Mouse (Mus musculus) hindbrain, embryonic 14.5 days (tissue): Measurements from ENCODE around the gene Cacfd1. TPM values are rescaled to one million over a fixed set of nuclear protein-coding genes. Genes with fewer than 3 reads are reported as not detected.
A peak's percentile ranks its signal among the peaks of the same experiment; 100 is the strongest.

Source experiments
- ATAC-seq: fragments of 200-750 bp; cut with Nextera tagmentation; 2 replicates; pipeline ENCODE4 v1.8.0; 2017; ENCODE audit warnings: moderate number of reproducible peaks, mild to moderate bottlenecking, moderate TSS enrichment, moderate library complexity; ENCODE audit not compliant: low FRiP score
- DNase-seq: peaks from one replicate; pipeline ENCODE4 v3.0.0-alpha.2; 2015; ENCODE audit warnings: low spot score
- H3K27ac ChIP-seq: fragments of 300-500 bp; sonication (generic); 2 replicates; pipeline ENCODE4 v1.5.1; 2014; ENCODE audit warnings: mild to moderate bottlenecking, moderate library complexity
- H3K27me3 ChIP-seq: fragments of 300-500 bp; sonication (generic); 2 replicates; pipeline ENCODE4 v1.6.1; 2014; ENCODE audit warnings: mild to moderate bottlenecking, low read length, mixed read lengths; ENCODE audit not compliant: control insufficient read depth, insufficient read depth
- H3K36me3 ChIP-seq: fragments of 300-500 bp; sonication (generic); replicated peaks from 2 replicates; pipeline ENCODE4 v1.6.1; 2014; ENCODE audit not compliant: control insufficient read depth, insufficient read depth
- H3K4me1 ChIP-seq: fragments of 300-500 bp; sonication (generic); replicated peaks from 2 replicates; pipeline ENCODE4 v1.6.1; 2014; ENCODE audit warnings: antibody characterized with exemption, low read length, mixed read lengths; ENCODE audit not compliant: control insufficient read depth, insufficient read depth
- H3K4me2 ChIP-seq: fragments of 300-500 bp; sonication (generic); replicated peaks from 2 replicates; pipeline ENCODE4 v1.6.1; 2014; ENCODE audit warnings: mild to moderate bottlenecking, moderate library complexity
- H3K4me3 ChIP-seq: fragments of 300-500 bp; sonication (generic); replicated peaks from 2 replicates; pipeline ENCODE4 v1.5.1; 2014; ENCODE audit warnings: mild to moderate bottlenecking, low read length
- H3K9ac ChIP-seq: fragments of 300-500 bp; sonication (generic); 2 replicates; pipeline ENCODE4 v1.6.1; 2014
- H3K9me3 ChIP-seq: fragments of 300-500 bp; sonication (generic); 2 replicates; pipeline ENCODE4 v1.6.1; 2016; ENCODE audit warnings: low read length; ENCODE audit not compliant: control insufficient read depth
- WGBS: fragments of 180-500 bp; shearing (Covaris S2); extraction: QIAGEN DNeasy Blood & Tissue Kit; methylation state at CpG from one replicate; pipeline ENCODE4 v1.1.7; 2014; 5-methylcytosine and 5-hydroxymethylcytosine counted together
- polyA plus RNA-seq: library from polyadenylated mRNA; unstranded; fragments of >200 nt; fragmentation: Nextera tagmentation; extraction: Ambion mirVana; gene quantifications from 2 replicates; pipeline ENCODE4 v1.2.1, GENCODE M21; 2014

Gene Cacfd1
- polyA plus RNA-seq, 1 experiment from 2014 or later: 83.7 TPM

DNA sequence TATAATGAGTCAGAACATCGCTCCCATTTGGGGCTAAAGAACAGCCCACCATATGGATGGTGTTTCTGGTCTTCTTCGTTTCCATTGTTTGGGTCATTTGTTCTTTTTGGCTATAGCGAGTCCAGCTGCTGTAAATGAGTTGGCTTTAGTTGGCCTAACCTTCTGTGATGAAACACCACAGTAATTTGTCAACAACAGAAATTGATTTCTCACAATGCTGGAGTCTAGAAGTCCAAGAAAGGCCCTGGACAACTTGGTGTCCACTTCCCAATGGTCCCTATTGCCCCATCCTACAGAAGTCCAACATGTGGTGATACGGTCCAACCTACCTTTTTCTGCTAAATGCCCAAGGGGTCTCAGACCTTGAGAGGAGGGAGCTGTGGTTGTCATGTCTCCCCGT, 25.1 kb upstream of the Cacfd1 start:
- no peak overlapping the region for H3K9ac ChIP-seq
- H3K4me2 ChIP-seq: no peak overlapping the region
- H3K27me3 ChIP-seq: no peaks in the 10 kb centered on the region
- no peaks in the 10 kb centered on the region for H3K4me1 ChIP-seq
- H3K4me3 ChIP-seq: no peak overlapping the region
- DNase-seq (no peak), ATAC-seq (no peak)
- H3K27ac ChIP-seq: no peak overlapping the region
- no peaks in the 10 kb centered on the region for H3K9me3 ChIP-seq
- WGBS: 91% methylated on average over 5 of the region's 5 CpGs
- H3K36me3 ChIP-seq: no peaks in the 10 kb centered on the region

DNA sequence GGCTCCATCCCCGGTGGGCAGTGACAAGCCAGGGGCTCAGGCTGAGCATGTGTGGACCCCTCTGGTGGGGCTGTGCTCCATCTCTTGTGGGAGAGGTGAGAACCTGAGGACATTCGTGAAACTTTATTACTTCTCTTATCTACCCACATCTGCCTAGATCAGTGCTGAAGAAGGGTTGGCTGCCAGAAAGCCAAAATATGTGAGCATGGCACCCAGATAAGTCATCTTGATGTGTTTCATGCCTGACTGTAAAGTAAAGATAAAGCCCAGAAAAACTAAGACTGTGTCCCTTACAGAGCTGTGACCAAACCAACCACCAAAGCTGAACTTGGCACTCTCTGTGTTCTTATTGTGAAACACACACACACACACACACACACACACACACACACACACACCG, 15.8 kb upstream of the Cacfd1 start:
- H3K4me3 ChIP-seq: no peak overlapping the region
- no peaks in the 10 kb centered on the region for H3K9me3 ChIP-seq
- H3K9ac ChIP-seq: no peak overlapping the region
- ATAC-seq (no peak), DNase-seq (no peak)
- no peaks in the 10 kb centered on the region for H3K4me1 ChIP-seq
- H3K4me2 ChIP-seq: no peak overlapping the region
- H3K27ac ChIP-seq: no peak overlapping the region
- 85% methylated on average over 3 of the region's 3 CpGs for WGBS
- no peaks in the 10 kb centered on the region for H3K27me3 ChIP-seq
- no peaks in the 10 kb centered on the region for H3K36me3 ChIP-seq

DNA sequence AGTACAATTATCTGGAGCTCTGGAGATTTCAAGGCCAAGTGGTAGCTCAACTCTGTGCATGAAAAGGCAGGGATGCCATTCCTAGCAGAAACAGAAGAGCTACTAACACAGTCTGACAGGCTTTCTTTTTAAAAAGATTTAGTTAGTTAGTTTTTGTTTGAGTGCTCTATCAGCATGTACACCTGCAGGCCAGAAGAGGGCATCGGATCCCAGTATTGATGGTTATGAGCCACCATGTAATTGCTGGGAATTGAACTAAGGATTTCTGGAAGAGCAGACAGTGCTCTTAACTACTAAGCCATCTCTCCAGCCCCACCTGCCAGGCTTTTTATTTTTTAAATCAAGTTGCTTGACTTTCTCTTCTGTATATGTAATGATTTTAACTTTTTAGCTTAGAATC, 12.2 kb upstream of the Cacfd1 start:
- Histone ChIP-seq H3K4me3 (no peak overlapping the region), H3K4me1 (no peaks in the 10 kb centered on the region), H3K27ac (no peak overlapping the region), H3K36me3 (no peaks in the 10 kb centered on the region), H3K9ac (no peak overlapping the region), H3K4me2 (no peak overlapping the region), H3K27me3 (no peaks in the 10 kb centered on the region), H3K9me3 (no peaks in the 10 kb centered on the region)
- ATAC-seq (no peak), DNase-seq (no peak)
- WGBS: 74% methylated on average over 1 of the region's 1 CpGs

DNA sequence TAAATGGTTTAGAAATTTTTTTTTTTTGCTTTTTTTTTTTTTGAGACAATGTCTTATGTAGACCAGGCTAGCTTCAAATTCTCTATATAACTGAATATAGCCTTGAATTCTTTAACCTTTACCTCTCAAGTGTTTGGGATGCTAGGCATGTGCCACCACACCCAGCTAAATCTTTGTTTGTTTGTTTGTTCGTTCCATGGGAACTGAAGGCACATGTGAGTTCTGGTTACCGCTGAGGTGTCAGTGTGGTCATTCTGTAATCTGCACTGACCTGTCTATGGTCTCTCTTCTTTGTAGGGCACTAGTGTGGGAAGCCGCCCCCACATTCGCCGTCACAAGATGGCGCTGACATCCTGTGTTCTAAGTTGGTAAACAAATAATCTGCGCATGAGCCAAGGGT, 11.7 kb upstream of the Cacfd1 start:
- no peak for DNase-seq
- Histone ChIP-seq H3K36me3 (no peaks in the 10 kb centered on the region), H3K4me1 (no peaks in the 10 kb centered on the region), H3K27ac (no peak overlapping the region), H3K4me3 (no peak overlapping the region), H3K27me3 (no peaks in the 10 kb centered on the region), H3K9me3 (no peaks in the 10 kb centered on the region), H3K4me2 (no peak overlapping the region), H3K9ac (no peak overlapping the region)
- whole genome bisulfite sequencing: 92% methylated on average over 6 of the region's 7 CpGs
- no peak for ATAC-seq

DNA sequence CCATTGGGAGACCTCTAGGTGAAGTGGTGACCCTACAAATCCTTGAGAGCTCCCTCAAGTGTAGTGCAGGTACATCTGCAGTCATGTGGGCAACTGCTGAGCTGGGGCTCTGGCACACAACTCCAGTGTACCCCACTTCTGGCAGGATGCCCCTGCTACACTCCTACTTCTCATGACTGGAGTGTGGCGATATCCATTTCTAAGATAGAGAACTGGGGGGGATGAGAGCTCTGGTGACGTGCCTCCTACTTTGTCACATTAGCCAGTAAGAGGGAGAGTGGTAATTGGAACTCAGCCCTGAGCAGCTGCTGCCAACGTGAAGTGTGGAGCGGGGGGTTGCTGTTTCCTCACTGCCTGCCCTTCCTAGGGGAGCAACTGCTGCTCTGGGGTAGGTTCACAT, 3.5 kb upstream of the Cacfd1 start:
- Histone ChIP-seq H3K4me2 (no peak overlapping the region), H3K9ac (no peak overlapping the region), H3K4me3 (no peak overlapping the region), H3K27ac (no peak overlapping the region), H3K4me1 (peaks cover 17% of the 10 kb centered on the region), H3K9me3 (no peaks in the 10 kb centered on the region), H3K27me3 (no peaks in the 10 kb centered on the region), H3K36me3 (no peaks in the 10 kb centered on the region)
- DNase-seq (no peak), ATAC-seq (no peak)
- WGBS: 68% methylated on average over 4 of the region's 4 CpGs

DNA sequence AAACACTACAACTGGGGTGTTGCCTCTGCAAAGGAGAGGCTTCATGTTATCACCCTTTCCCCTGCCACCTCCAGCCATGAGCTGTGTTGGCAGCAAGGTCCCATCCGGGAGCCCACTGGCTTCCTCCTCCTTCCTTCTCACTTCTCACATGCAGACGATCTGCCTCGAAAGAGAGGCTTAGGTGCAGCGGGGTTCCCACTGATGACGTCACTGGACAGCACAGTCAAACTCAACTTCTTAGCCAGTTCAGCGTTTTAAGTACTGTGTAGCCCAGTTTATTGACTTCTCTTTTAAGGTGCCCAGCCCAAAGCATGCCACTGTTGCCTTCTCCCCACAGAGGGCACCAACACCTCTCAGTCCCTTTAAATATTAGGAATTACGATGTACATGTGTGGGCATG, 2.0 kb upstream of the Cacfd1 start:
- DNase-seq: no peak
- Histone ChIP-seq H3K4me3 (no peak overlapping the region), H3K9me3 (no peaks in the 10 kb centered on the region), H3K9ac (no peak overlapping the region), H3K27ac (no peak overlapping the region), H3K4me2 (no peak overlapping the region), H3K36me3 (no peaks in the 10 kb centered on the region), H3K27me3 (no peaks in the 10 kb centered on the region), H3K4me1 (peaks cover 20% of the 10 kb centered on the region)
- 82% methylated on average over 7 of the region's 7 CpGs for WGBS
- ATAC-seq: no peak

DNA sequence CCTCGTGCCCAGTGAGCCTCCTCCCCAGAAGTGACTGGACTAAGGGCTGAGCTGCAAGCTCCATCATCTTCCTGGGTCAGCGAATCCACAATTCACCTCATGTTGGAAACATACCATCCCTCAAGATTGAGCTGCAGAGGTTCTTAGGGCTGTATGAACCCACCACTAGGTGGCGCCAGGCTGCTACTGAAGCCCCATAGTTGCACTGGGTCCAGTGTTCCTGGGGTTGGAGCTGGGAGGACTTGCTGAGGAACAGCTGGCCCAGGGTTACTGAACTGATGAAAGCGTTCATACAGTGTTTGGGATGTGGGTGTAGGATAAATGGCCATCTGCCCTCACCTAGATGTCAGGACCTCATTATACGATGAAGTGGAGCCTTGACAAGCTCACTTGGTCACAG, 8.1 kb downstream of the Cacfd1 start:
- ATAC-seq: peak; percentile 68
- Histone ChIP-seq H3K36me3 (peaks cover 69% of the 10 kb centered on the region), H3K9ac (no peak overlapping the region), H3K9me3 (no peaks in the 10 kb centered on the region), H3K4me2 (no peak overlapping the region), H3K27ac (no peak overlapping the region), H3K4me3 (no peak overlapping the region), H3K27me3 (no peaks in the 10 kb centered on the region), H3K4me1 (no peaks in the 10 kb centered on the region)
- peak; percentile 70 for DNase-seq
- 51% methylated on average over 5 of the region's 5 CpGs for WGBS

DNA sequence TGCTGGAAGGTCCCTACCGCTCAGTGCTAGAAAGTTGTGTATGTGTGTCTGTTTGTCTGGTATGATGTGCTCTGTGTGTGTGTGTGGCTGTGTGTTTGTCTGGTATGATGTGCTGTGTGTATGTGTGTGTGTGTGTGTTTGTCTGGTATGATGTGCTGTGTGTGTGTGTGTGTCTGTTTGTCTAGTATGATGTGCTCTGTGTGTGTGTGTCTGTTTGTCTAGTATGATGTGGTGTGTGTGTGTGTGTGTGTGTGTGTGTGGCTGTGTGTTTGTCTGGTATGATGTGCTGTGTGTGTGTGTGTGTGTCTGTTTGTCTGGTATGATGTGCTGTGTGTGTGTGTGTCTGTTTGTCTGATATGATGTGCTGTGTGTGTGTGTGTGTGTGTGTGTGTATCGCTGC, 9.8 kb downstream of the Cacfd1 start:
- Histone ChIP-seq H3K27ac (no peak overlapping the region), H3K9ac (no peak overlapping the region), H3K9me3 (no peaks in the 10 kb centered on the region), H3K4me3 (no peak overlapping the region), H3K4me1 (no peaks in the 10 kb centered on the region), H3K27me3 (no peaks in the 10 kb centered on the region), H3K4me2 (no peak overlapping the region), H3K36me3 (peaks cover 55% of the 10 kb centered on the region)
- WGBS: 92% methylated on average over 2 of the region's 2 CpGs
- ATAC-seq (no peak), DNase-seq (no peak)

DNA sequence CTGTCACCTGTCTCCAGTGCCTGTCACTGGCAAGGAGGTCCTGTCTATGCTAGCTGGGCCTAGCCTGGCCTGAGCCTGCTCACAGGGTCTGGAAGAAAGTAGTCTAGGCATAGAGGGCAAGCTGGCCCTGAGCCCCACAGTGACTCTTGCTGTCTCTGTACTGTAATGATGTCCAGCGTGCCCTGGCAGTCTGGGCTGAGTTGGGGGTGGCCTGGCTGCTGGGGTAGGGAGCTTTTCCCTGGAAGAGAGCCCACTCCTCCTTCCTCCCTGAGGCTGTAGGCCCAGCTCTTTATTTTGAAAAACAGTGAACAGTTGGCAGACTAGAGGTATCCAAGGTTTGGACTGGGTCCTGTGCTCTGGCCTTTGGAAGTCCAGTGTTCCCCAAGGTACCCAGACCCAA, 11.4 kb downstream of the Cacfd1 start:
- Histone ChIP-seq H3K9me3 (no peaks in the 10 kb centered on the region), H3K36me3 (peaks cover 39% of the 10 kb centered on the region), H3K27ac (no peak overlapping the region), H3K4me3 (no peak overlapping the region), H3K9ac (no peak overlapping the region), H3K27me3 (no peaks in the 10 kb centered on the region), H3K4me2 (no peak overlapping the region), H3K4me1 (no peaks in the 10 kb centered on the region)
- ATAC-seq (no peak), DNase-seq (no peak)
- 81% methylated on average over 1 of the region's 1 CpGs for WGBS

DNA sequence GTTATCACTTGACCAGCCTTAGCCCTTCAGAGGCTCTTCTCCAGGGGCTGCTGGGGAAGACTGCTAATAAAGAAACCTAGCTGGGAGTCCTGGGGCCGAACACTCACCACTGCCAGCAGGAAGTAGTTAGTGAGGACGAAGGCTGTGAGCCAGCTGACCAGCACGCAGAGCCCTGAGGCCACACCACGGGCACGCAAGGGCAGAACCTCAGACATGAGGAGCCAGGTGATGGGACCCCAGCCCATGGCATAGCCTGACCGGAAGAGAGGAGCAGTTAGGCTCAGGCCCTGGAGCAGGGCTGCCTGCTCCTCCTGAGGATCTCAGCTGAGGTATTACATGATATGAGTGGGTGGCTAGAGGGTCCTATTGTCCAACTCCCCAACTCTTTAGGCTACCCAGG, 12.9 kb downstream of the Cacfd1 start:
- no peaks in the 10 kb centered on the region for H3K27me3 ChIP-seq
- H3K27ac ChIP-seq: no peak overlapping the region
- DNase-seq: no peak
- H3K9me3 ChIP-seq: no peaks in the 10 kb centered on the region
- no peak overlapping the region for H3K4me3 ChIP-seq
- H3K36me3 ChIP-seq: peaks cover 25% of the 10 kb centered on the region
- no peak overlapping the region for H3K4me2 ChIP-seq
- H3K9ac ChIP-seq: no peak overlapping the region
- peaks cover 9% of the 10 kb centered on the region; the same call in 1 of the 2 replicates for H3K4me1 ChIP-seq
- ATAC-seq: no peak
- 79% methylated on average over 6 of the region's 6 CpGs for WGBS
